Comparison of ENCODE assay signal across 11 mouse cellular contexts in the genomic region with DNA sequence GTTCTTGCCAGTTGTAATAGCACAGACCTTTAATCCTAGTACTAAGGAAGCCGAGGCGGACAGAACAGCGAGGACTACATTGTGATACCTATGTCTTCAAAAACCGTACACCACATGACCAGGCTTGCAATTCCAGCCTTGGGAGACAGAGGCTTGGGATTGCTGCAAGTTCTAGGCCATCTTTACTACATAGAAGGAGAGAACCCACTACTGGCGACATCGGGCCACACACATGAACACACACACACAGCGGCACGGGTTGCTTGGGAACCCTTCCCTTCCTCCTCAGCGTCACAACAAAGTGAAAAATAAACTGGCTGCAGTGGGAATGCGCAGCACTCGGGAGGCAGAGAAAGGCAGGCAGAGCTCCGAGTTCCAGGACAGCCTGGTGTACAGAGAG. TPM values are rescaled to one million over a fixed set of nuclear protein-coding genes. Genes with fewer than 3 reads are reported as not detected.
A peak's percentile ranks its signal among the peaks of the same experiment; 100 is the strongest.
DNase-seq lines count a peak whose midpoint lies in the region; ATAC-seq and TF ChIP-seq lines count a peak whose summit lies in the region.
"Had no signal": no experiment of that assay in that cellular context is flagged by ENCODE, and none has a peak within 500 bp of the region (broad histone marks: within the 10 kb centered on the region; RNA-seq: fewer than 3 reads in every experiment).

No protein-coding gene starts in this region.

- H3K4me3 ChIP-seq in heart, embryonic 12.5 days: no peak overlapping the region
- no peak overlapping the region for H3K4me3 ChIP-seq in neural tube, embryonic 11.5 days (ENCODE audit: low read depth, low read length)
- H3K4me3 ChIP-seq in forebrain, postnatal 0 days (ENCODE audit: low read depth, low read length): no peak overlapping the region
- H3K4me3 ChIP-seq in neural tube, embryonic 15.5 days (replicated peaks): no peak overlapping the region
- no peak overlapping the region for H3K4me3 ChIP-seq in liver, embryonic 12.5 days

- H3K4me2 ChIP-seq in heart, embryonic 12.5 days: peak overlapping the region; percentile 77
- H3K4me2 ChIP-seq in neural tube, embryonic 11.5 days (ENCODE audit: low read depth): no peak overlapping the region
- H3K4me2 ChIP-seq in forebrain, postnatal 0 days (ENCODE audit: low read depth): no peak overlapping the region
- no peak overlapping the region for H3K4me2 ChIP-seq in neural tube, embryonic 15.5 days
- no peak overlapping the region for H3K4me2 ChIP-seq in liver, embryonic 12.5 days

- 15% methylated on average over 12 of the region's 12 CpGs for WGBS in heart, embryonic 12.5 days
- 31% methylated on average over 12 of the region's 12 CpGs for WGBS in neural tube, embryonic 11.5 days
- WGBS in forebrain, postnatal 0 days: 31% methylated on average over 12 of the region's 12 CpGs
- WGBS in neural tube, embryonic 15.5 days: 34% methylated on average over 12 of the region's 12 CpGs
- WGBS in liver, embryonic 12.5 days (ENCODE audit: insufficient replicate concordance): 21% methylated on average over 12 of the region's 12 CpGs

- no peaks in the 10 kb centered on the region for H3K9me3 ChIP-seq in heart, embryonic 12.5 days (replicated peaks)
- H3K9me3 ChIP-seq in neural tube, embryonic 11.5 days (ENCODE audit: control insufficient read depth, low read length): no peaks in the 10 kb centered on the region
- no peaks in the 10 kb centered on the region for H3K9me3 ChIP-seq in forebrain, postnatal 0 days (ENCODE audit: low read length)
- no peaks in the 10 kb centered on the region for H3K9me3 ChIP-seq in neural tube, embryonic 15.5 days (replicated peaks)
- H3K9me3 ChIP-seq in liver, embryonic 12.5 days (replicated peaks): no peaks in the 10 kb centered on the region

- peaks cover 16% of the 10 kb centered on the region for H3K4me1 ChIP-seq in heart, embryonic 12.5 days (replicated peaks)
- H3K4me1 ChIP-seq in neural tube, embryonic 11.5 days (ENCODE audit: control insufficient read depth, insufficient read depth, low read length): no peaks in the 10 kb centered on the region
- H3K4me1 ChIP-seq in forebrain, postnatal 0 days (ENCODE audit: insufficient read depth): no peaks in the 10 kb centered on the region
- H3K4me1 ChIP-seq in neural tube, embryonic 15.5 days: peaks cover 4% of the 10 kb centered on the region; the same call in 1 of the 2 replicates
- H3K4me1 ChIP-seq in liver, embryonic 12.5 days: 0 out of 2 replicates have a peak, but pooled peaks cover 10% of the 10 kb centered on the region

- H3K27ac ChIP-seq in heart, embryonic 12.5 days (ENCODE audit: poor library complexity, severe bottlenecking): no peak overlapping the region
- no peak overlapping the region for H3K27ac ChIP-seq in neural tube, embryonic 11.5 days (ENCODE audit: low read depth, low read length)
- no peak overlapping the region for H3K27ac ChIP-seq in forebrain, postnatal 0 days (ENCODE audit: low read depth, low read length)
- no peak overlapping the region for H3K27ac ChIP-seq in neural tube, embryonic 15.5 days (replicated peaks)
- no peak overlapping the region for H3K27ac ChIP-seq in liver, embryonic 12.5 days

- intact Hi-C loops in heart, postnatal 36 days (cut with DNase I): no loop called here

- no peak overlapping the region for H3K9ac ChIP-seq in heart, embryonic 12.5 days
- no peak overlapping the region for H3K9ac ChIP-seq in neural tube, embryonic 11.5 days (ENCODE audit: low read length)
- no peak overlapping the region for H3K9ac ChIP-seq in forebrain, postnatal 0 days
- no peak overlapping the region for H3K9ac ChIP-seq in neural tube, embryonic 15.5 days (replicated peaks)
- H3K9ac ChIP-seq in liver, embryonic 12.5 days: no peak overlapping the region

- H3K36me3 ChIP-seq in heart, embryonic 12.5 days: no peaks in the 10 kb centered on the region
- no peaks in the 10 kb centered on the region for H3K36me3 ChIP-seq in neural tube, embryonic 11.5 days (ENCODE audit: control insufficient read depth, insufficient read depth, low read length)
- H3K36me3 ChIP-seq in forebrain, postnatal 0 days (ENCODE audit: insufficient read depth): 0 out of 2 replicates have a peak, but pooled peaks cover 8% of the 10 kb centered on the region
- H3K36me3 ChIP-seq in neural tube, embryonic 15.5 days: peaks cover 16% of the 10 kb centered on the region; the same call in 1 of the 2 replicates
- H3K36me3 ChIP-seq in liver, embryonic 12.5 days: no peaks in the 10 kb centered on the region

- no peak for ATAC-seq in heart, embryonic 12.5 days (ENCODE audit: insufficient number of reproducible peaks, low FRiP score)
- no peak for ATAC-seq in neural tube, embryonic 11.5 days (ENCODE audit: insufficient read depth, low FRiP score, low TSS enrichment)
- ATAC-seq in forebrain, postnatal 0 days: peak; percentile 62
- ATAC-seq in neural tube, embryonic 15.5 days (ENCODE audit: low FRiP score): peak; percentile 43; the same call in 1 of the 2 replicates
- ATAC-seq in liver, embryonic 12.5 days: no peak

- DNase-seq in heart, postnatal 36 days: no peak
- peak; percentile 23 for DNase-seq in neural tube, embryonic 11.5 days (ENCODE audit: low spot score)
- DNase-seq in neural tube, embryonic 10.5 days (ENCODE audit: extremely low spot score, low spot score): no peak
- DNase-seq in forebrain, postnatal 0 days: peak; percentile 34
- no peak for DNase-seq in adrenal gland, adult 2 months
- DNase-seq: cerebellum, adult 8-10 months; gastrocnemius, postnatal 14 days; kidney, postnatal 36 days had no signal

- peak; percentile 17; the same call in 1 of the 2 replicates for TF ChIP-seq CTCF in forebrain, postnatal 0 days (IDR thresholded peaks at IDR 0.05; ENCODE audit: low read depth)

- peaks cover 34% of the 10 kb centered on the region for H3K27me3 ChIP-seq in heart, embryonic 12.5 days (replicated peaks)
- H3K27me3 ChIP-seq in neural tube, embryonic 11.5 days (ENCODE audit: control insufficient read depth, insufficient read depth, low read length): peaks cover 6% of the 10 kb centered on the region
- H3K27me3 ChIP-seq in forebrain, postnatal 0 days (ENCODE audit: insufficient read depth, low read length): no peaks in the 10 kb centered on the region
- 0 out of 2 replicates have a peak, but pooled peaks cover 2% of the 10 kb centered on the region for H3K27me3 ChIP-seq in neural tube, embryonic 15.5 days (replicated peaks)
- peaks cover 56% of the 10 kb centered on the region for H3K27me3 ChIP-seq in liver, embryonic 12.5 days (replicated peaks)

RNA-seq across cellular contexts. Expression of a gene that starts 22.2 kb away (rescaled TPM):
- polyA plus RNA-seq in heart, embryonic 12.5 days (2016; fragmentation: Nextera tagmentation; extraction: Ambion mirVana): 1.6 and 1.9 TPM in 2 replicates
- not detected for total RNA-seq in heart, postnatal 36 days (2021)
- 4.9 and 5.1 TPM in 2 replicates for polyA plus RNA-seq in neural tube, embryonic 11.5 days (2014; fragmentation: Nextera tagmentation; extraction: Ambion mirVana)
- 41.5 and 42.2 TPM in 2 replicates for total RNA-seq in forebrain, postnatal 0 days (2014; rRNA removed)
- 16.5 and 17.8 TPM in 2 replicates for polyA plus RNA-seq in forebrain, postnatal 0 days (2015; fragmentation: Nextera tagmentation; extraction: Ambion mirVana)
- polyA plus RNA-seq in neural tube, embryonic 15.5 days (2015; fragmentation: Nextera tagmentation; extraction: Ambion mirVana): 11.0 and 11.2 TPM in 2 replicates
- 0.12 and 0.36 TPM in 2 replicates for polyA plus RNA-seq in liver, embryonic 12.5 days (2016; fragmentation: Nextera tagmentation; extraction: Ambion mirVana)
- 1 to 10 TPM; 2.7 to 6.9 TPM for total RNA-seq in adrenal gland, adult 2 months (2021)
- polyA plus RNA-seq in adrenal gland, adult 2 months (2012; rRNA removed): 4.5 and 5.6 TPM in 2 replicates
- total RNA-seq: gastrocnemius, postnatal 14 days had no signal

RNA-seq across cellular contexts. Expression of a gene that starts 35.6 kb away (rescaled TPM):
- 0.17 and 0.32 TPM in 2 replicates for polyA plus RNA-seq in heart, embryonic 12.5 days (2016; fragmentation: Nextera tagmentation; extraction: Ambion mirVana)
- total RNA-seq in heart, postnatal 36 days (2021): 1 to 10 TPM; 3.7 to 4.7 TPM
- polyA plus RNA-seq in neural tube, embryonic 11.5 days (2014; fragmentation: Nextera tagmentation; extraction: Ambion mirVana): 2.9 and 3.5 TPM in 2 replicates
- 73.4 and 78.9 TPM in 2 replicates for total RNA-seq in forebrain, postnatal 0 days (2014; rRNA removed)
- 2.3 and 2.5 TPM in 2 replicates for polyA plus RNA-seq in forebrain, postnatal 0 days (2015; fragmentation: Nextera tagmentation; extraction: Ambion mirVana)
- polyA plus RNA-seq in neural tube, embryonic 15.5 days (2015; fragmentation: Nextera tagmentation; extraction: Ambion mirVana): 3.4 and 4.1 TPM in 2 replicates
- polyA plus RNA-seq in liver, embryonic 12.5 days (2016; fragmentation: Nextera tagmentation; extraction: Ambion mirVana): 0.07 TPM in 1 of 2 replicates, not detected in the other
- 10 to 100 TPM in 1 of 2 experiments, 1 to 10 TPM in 1; 9.1 to 14.2 TPM for total RNA-seq in adrenal gland, adult 2 months (2021)
- 11.4 and 14.8 TPM in 2 replicates for polyA plus RNA-seq in adrenal gland, adult 2 months (2012; rRNA removed)

RNA-seq across cellular contexts. Expression of a gene that starts 55.7 kb away (rescaled TPM):
- polyA plus RNA-seq in heart, embryonic 12.5 days (2016; fragmentation: Nextera tagmentation; extraction: Ambion mirVana): 23.1 and 23.5 TPM in 2 replicates
- total RNA-seq in heart, postnatal 36 days (2021): 1 to 10 TPM; 1.3 to 1.9 TPM
- polyA plus RNA-seq in neural tube, embryonic 11.5 days (2014; fragmentation: Nextera tagmentation; extraction: Ambion mirVana): 1.4 and 1.6 TPM in 2 replicates
- 0.15 and 0.38 TPM in 2 replicates for total RNA-seq in forebrain, postnatal 0 days (2014; rRNA removed)
- 0.35 and 0.43 TPM in 2 replicates for polyA plus RNA-seq in forebrain, postnatal 0 days (2015; fragmentation: Nextera tagmentation; extraction: Ambion mirVana)
- 0.43 and 0.97 TPM in 2 replicates for polyA plus RNA-seq in neural tube, embryonic 15.5 days (2015; fragmentation: Nextera tagmentation; extraction: Ambion mirVana)
- 0.14 and 0.17 TPM in 2 replicates for polyA plus RNA-seq in liver, embryonic 12.5 days (2016; fragmentation: Nextera tagmentation; extraction: Ambion mirVana)
- total RNA-seq in adrenal gland, adult 2 months (2021): under 1 TPM in 1 of 2 experiments, not detected in 1; 0.38 TPM
- polyA plus RNA-seq in adrenal gland, adult 2 months (2012; rRNA removed): 0.26 TPM in 1 of 2 replicates, not detected in the other

Comparison
In these comparisons a context has a peak if more than half of its experiments do, and no peak if none do; other contexts are left out.
1. ATAC-seq: peak in forebrain, postnatal 0 days (single experiment) and neural tube, embryonic 15.5 days (single experiment); none in heart, embryonic 12.5 days (single experiment), neural tube, embryonic 11.5 days (single experiment) and liver, embryonic 12.5 days (single experiment).
2. DNase-seq: peak in neural tube, embryonic 11.5 days (single experiment) and forebrain, postnatal 0 days (single experiment); none in heart, postnatal 36 days (0 of 2), neural tube, embryonic 10.5 days (single experiment) and adrenal gland, adult 2 months (single experiment).